Mouse (Mus musculus): ENCODE data around the gene Zfp993.
"Not testable (repeated sequence)": the region's sequence is repeated elsewhere in the genome, so short reads cannot be mapped to it uniquely, and the experiment has no call there.

DNA sequence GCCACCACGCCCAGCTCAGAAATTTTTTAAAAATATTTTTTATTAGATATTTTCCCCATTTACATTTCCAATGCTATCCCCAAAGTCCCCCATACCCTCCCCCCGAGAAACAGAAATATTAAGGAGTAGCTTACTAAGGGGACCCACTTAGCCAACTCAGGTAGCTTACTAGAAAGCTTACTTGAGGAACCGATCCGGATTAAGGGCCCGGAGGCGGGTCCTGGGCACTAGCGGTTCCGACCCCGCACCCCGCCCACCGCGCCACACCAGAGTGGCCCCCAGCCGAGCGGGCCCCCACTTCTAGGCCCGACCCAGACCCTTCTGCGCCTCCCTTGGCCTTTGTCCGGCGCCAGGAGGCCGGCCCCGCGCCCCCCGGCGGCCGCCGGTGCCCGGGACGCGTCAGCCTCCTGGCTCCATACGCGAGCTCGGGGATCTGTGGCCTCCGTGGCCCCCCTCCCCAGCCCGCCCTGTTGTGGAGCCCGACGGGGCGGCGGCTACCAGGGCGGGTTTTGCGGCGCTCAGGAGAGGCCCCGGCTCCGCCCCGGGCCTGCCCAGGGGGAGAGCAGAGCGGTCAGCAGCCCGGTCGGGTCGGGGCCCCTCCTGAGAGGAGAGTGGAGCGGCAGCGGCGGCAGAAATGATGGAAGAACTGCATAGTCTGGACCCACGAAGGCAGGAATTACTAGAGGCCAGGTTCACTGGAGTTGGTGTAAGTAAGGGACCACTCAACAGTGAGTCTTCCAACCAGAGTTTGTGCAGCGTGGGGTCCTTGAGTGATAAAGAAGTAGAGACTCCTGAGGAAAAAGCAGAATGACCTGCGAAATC lies 7.0 kb upstream of the Zfp993 start:
- TF ChIP-seq POLR2A (IDR thresholded peaks at IDR 0.05; ENCODE audit: borderline replicate concordance, control insufficient read depth, low read depth, low read length); CTCF (IDR thresholded peaks at IDR 0.05; ENCODE audit: control insufficient read depth, insufficient read depth, low read length): not testable (repeated sequence)

All from bone marrow, adult 2 months (tissue).